Mouse (Mus musculus): ENCODE results near the gene Hspb1.
A peak's percentile ranks its signal among the peaks of the same experiment; 100 is the strongest.

Hspb1 gene

GRCm38 (mm10) chr5:135887675-135888102 is at the start of gene Hspb1:
TSS of gene Hspb1 (plus strand) at chr5:135887919.
- DNase-seq (ENCODE audit: low read depth, low spot score), result peak; percentile 44

DNA sequence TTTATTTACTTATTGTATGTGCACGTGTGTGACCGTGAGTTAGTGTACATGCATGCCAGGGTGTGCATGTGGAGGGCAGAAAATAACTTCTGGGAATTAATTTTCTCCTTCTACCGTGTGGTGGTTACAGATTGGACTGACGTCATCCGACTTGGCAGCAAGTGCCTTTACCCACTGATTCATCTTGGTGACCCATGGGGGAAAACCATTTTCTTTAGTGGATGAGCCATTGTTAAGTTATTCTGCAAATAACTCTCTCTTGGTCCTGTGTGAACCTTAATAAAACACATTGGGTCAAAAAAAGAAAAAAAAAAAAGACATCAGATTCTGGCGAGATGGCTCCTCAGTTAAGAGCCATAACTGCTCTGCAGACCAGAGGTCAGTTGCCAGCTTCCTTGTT is 46.1 kb upstream of the Hspb1 start:
- no peak for DNase-seq (ENCODE audit: low read depth, low spot score)

- peak; percentile 32 for DNase-seq (ENCODE audit: low read depth, low spot score)
Measured at GRCm38 (mm10) chr5:135843418-135843817, 44.3 kb upstream of the Hspb1 start.

DNA sequence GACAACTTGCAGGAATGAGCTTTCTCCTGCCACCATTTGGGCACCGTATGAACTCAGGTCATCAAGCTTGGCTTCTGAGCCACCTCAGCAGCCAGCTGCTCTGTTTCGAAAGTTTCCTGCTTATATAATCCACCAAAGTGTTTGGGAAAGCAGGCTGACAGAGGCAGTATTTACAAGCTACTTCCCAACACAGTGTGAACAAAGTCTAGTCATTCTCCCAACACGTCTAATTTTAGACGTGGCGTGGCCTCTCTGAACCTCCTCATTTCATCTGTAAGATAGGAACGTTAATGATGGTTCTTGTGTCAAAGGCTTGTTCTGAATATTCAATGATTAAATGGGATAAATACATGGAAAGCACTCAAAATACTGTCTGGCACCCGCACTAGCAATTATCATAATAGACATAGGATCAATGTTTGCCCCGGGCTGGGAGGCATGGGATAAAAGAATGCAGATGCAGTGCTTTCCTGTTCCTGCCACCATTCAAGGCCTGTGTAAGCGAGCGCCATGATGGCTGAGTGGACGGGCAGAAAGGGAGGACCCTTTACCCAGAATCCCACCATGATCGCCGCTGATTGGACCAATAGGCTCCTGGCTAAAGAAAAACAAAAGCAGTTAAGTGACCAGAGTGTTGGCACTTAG is 41.9 kb upstream of the Hspb1 start:
- DNase-seq (ENCODE audit: low read depth, low spot score), result no peak

DNA sequence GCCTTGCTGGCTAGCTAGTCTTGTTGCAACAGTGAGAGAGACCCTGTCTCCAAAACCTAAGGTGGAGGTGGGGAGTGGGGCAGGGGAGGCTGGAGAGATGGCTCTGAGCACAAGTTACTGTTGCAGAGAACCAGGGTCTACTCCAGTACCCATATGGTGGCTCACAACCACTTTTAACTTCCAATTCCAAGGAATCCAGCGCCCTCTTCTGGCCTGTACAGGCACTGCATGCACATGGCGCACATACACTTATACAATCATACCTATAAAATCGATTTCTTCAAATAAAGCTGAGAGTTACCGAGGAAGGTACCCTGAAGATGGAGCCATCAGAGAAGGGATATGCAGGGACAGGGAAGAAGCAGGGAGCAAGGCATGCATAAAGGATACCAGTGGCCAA is 40.3 kb upstream of the Hspb1 start:
- DNase-seq (ENCODE audit: low read depth, low spot score), result no peak

DNA sequence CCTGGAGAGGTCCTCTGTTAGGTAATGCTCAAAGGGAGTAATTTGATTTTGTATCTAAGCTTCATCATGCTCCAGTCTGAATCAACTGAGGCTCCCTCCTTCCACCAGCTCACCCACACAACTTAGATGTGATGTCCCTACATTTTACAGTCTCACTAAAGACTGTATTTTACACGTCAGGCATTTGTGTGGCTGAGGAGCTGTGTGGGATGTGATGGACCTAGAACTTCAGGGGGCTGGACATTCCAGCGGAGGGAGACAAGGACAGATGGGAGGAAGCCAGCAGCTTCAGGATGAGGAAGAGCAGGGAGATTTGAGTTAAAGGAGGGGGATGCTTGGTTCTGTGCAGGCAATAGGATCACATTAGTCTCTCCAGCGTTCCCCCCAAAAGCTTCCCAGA is 39.8 kb upstream of the Hspb1 start:
- DNase-seq (ENCODE audit: low read depth, low spot score), result no peak

DNA sequence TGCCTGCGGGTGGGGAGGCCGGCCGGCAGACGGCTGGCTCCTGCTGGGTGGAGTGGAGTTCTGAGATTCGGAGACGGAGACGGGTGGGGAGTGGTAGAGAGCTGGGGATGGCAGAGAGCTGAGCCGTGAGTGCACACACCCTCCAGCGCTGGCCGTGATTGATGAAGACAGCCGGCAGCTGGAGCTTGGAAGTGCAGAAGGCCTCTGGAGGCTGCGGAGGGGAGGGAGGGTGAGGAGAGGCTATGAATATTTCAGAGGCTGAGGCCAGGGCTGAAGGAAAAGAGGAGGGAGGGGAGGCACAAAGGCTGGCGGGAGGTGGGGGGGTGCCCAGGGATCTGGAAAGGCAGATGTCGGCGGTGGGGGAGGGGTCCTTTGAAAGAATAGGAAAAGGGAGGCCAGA is 36.7 kb upstream of the Hspb1 start:
- DNase-seq (ENCODE audit: low read depth, low spot score), result no peak

DNA sequence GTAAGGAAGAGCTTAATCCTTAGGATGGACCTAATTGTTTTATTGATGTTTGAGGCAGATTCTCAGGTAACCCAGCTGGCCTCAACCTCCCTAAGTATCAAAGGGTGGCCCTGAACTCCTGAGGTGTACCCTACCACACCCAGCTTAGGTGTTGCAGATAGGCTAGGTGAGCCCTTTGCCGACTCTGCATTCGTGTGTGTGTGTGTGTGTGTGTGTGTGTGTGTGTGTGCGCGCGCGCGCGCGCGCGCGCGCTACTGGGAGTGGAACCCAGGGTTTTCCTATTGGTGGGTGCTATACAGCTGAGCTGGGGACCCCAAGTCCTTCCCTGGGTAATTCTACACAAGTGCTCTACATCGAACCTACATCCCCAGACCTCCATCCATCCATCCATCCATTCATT is 36.2 kb upstream of the Hspb1 start:
- no peak for DNase-seq (ENCODE audit: low read depth, low spot score)

DNA sequence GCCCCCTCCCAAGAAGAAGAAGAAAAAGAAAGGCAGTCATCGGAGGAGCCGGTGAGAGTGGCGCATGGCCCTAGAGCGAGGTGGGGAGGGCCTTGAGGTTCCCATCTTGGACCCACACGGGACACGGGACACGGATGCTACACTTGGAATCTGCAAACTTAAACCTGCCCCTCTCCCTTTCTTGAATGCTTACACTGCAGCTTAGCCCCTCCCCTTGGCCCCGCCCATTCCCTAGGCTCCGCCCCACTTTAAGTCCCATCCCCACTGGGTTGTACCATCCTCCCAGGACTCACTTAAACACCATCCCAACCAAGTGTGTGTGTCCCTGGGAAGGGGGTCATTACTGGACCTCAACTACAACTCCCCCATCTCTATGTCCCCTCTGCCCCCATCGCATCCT is 35.3 kb upstream of the Hspb1 start:
- DNase-seq (ENCODE audit: low read depth, low spot score), result peak; percentile 30

DNA sequence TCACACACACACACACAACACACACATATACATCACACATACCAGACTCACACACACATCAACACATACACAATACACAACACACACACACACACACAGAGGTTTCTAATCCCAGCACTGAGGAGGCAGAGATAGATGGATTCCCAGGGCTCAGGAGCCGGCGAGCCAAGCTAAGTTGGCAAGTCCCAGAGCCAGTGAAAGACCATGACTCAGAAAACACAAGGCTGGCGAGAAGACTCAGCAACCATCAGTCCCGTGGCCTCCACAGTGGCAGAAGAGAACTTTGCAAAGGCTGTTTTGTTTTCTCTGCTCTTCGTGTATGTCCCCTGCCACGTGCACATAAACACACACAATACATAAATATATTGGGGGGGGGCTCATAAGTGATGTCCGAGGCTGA is 34.0 kb upstream of the Hspb1 start:
- DNase-seq (ENCODE audit: low read depth, low spot score), result no peak

GRCm38 (mm10) chr5:135855156-135855555 is 32.6 kb upstream of the Hspb1 start:
- peak; percentile 84 for DNase-seq (ENCODE audit: low read depth, low spot score)

- no peak for DNase-seq (ENCODE audit: low read depth, low spot score)
Measured at GRCm38 (mm10) chr5:135866662-135867061, 21.1 kb upstream of the Hspb1 start.

DNA sequence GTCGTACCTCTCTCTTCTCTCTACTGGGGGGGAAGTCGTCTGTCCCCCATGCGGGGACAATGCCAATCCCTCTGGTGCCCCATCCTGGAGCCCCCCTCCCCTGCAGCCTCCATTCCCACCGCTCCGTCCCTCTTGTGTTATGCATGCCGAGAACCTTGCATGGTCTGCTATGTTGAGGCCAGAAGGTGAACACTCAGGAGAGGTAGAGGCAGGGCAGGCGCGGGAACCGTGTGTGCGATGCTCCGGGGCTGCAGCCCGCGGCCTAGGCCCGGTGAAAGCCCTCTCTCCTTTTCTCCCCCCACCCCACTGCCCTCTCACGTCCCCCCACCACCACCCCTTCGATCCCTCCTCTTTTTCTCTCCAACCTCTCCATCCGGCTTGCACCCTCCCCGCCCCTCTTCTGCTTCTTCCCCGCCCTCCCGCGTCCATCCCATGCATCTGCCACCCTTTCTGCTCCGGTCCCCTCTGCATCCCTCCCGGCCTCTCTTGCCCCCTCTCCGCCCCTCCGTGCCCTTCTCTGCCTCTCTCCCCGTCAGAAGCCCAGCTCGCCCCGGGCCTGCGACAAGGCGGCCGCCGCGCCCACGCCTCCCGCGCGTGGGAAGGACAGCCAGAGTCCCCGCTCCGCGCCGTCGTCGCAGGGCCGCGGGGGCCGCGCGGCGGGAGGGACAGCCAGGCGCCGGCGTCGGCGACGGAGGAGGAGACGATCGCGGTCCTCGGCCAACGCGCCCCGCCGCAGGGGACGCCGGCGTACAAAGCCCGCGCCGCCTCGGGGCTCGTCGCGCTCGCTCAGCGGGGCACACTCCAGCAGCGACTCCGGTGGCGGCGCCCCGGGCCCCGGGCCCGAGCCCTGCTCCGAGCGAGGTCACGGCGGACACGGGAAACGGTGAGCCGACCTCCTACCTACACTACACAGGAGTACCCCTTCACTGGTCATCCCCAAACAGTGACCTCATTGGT is 19.8 kb upstream of the Hspb1 start:
- DNase-seq (ENCODE audit: low read depth, low spot score), result peak; percentile 27

DNA sequence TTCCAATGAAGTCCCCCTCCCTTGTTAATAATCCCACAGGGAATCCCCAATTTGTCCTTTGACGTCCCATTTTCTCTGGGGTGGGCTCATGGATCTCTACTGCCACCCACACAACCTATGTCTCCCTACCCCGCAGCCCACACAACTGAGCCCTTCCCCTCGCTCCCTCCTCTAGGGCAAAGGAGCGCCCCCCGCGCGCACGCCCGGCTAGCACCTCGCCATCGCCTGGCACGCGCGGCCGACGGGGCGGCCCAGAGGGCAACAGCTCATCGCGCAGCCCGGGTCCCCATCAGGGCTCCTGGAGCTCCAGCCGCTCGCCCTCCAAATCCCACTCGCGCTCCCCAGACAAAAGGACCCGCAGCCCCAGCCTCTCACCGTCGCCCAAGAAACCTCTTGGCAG is 19.1 kb upstream of the Hspb1 start:
- no peak for DNase-seq (ENCODE audit: low read depth, low spot score)

DNA sequence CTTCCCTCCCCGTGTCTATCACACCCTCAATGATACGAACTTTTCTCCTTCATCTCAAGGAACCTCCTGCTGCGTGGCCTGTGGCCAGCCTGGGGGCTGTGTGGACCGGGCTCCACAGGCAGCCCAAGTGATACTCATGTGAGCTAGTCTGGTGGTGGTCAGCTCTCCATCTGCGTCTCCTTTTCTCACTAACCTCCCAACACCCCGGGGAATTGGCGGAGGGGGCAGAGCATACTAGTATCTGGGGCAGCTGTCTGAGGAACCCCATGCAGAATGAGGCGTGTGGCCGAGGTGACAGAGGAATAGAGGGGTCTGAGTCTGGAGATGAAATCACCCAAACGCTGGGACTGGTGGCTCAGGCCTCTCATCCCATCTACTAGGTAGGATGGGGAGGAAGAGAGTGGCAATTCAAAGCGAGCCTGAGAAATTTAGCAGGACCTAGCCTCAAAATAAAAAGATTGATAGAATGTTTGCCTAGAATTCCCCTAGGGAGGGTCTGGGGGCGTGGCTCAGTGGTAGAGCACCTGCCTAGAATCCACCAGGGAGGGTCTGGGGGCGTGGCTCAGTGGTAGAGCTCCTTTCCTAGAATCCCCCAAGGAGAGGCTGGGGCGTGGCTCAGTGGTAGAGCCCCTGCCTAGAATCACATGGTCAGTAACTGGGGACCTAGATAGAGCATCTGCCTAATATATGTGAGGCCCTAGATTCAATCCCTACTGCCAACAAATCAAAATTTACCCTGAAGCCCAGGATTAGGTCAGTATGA is 17.9 kb upstream of the Hspb1 start:
- DNase-seq (ENCODE audit: low read depth, low spot score), result no peak

GRCm38 (mm10) chr5:135870505-135870904 is 17.2 kb upstream of the Hspb1 start:
- no peak for DNase-seq (ENCODE audit: low read depth, low spot score)

GRCm38 (mm10) chr5:135872996-135873395 is 14.7 kb upstream of the Hspb1 start:
- peak; percentile 29 for DNase-seq (ENCODE audit: low read depth, low spot score)

- peak; percentile 67 for DNase-seq (ENCODE audit: low read depth, low spot score)
Measured at GRCm38 (mm10) chr5:135873753-135874152, 14.0 kb upstream of the Hspb1 start.

DNA sequence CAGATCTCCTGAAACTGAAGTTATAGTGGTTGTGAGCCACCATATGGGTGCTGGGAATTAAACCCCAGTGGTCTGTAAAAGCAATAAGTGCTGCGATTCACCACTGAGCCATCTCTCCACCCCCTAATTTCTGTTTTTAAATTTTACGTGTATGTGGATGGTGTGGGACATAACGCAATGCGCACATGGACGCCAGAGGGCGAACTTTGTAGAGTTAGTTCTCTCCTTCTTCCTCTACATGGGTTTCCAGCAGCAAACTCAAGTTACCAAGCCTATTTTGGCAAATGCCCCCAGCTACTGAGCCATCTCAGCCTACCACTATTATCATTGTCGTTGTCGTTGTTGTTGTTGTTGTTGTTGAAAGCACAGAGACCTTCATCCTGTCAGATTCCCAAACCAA is 10.5 kb upstream of the Hspb1 start:
- DNase-seq (ENCODE audit: low read depth, low spot score), result peak; percentile 84

GRCm38 (mm10) chr5:135877831-135878231 is 9.9 kb upstream of the Hspb1 start:
- peak; percentile 78 for DNase-seq (ENCODE audit: low read depth, low spot score)

GRCm38 (mm10) chr5:135879449-135880158 is 8.1 kb upstream of the Hspb1 start:
- DNase-seq (ENCODE audit: low read depth, low spot score), result no peak

GRCm38 (mm10) chr5:135884641-135885040 is 3.1 kb upstream of the Hspb1 start:
- no peak for DNase-seq (ENCODE audit: low read depth, low spot score)

Data from CD4-positive, CD25-positive, alpha-beta regulatory T cell, adult 2 months (primary cell).